Mouse (Mus musculus) kidney, adult 2 months (tissue): ENCODE results near the gene Tex45. TPM values are rescaled to one million over a fixed set of nuclear protein-coding genes. Genes with fewer than 3 reads are reported as not detected.

ENCODE experiments used
- DNase-seq: peaks from one replicate; pipeline ENCODE4 v3.0.0; 2021
- H3K27ac ChIP-seq: fragments of 200-500 bp; 2 replicates; pipeline ENCODE4 v1.5.1; 2012; ENCODE audit warnings: low read depth, low read length, control low read depth, inconsistent platforms; ENCODE audit not compliant: insufficient read depth
- H3K27me3 ChIP-seq: fragments of 200-500 bp; replicated peaks from 2 replicates; pipeline ENCODE4 v1.6.1; 2012; ENCODE audit warnings: mild to moderate bottlenecking, moderate library complexity, low read length, inconsistent platforms; ENCODE audit not compliant: control insufficient read depth, insufficient read depth
- H3K36me3 ChIP-seq: fragments of 200-500 bp; 2 replicates; pipeline ENCODE4 v1.6.1; 2012; ENCODE audit warnings: mild to moderate bottlenecking, moderate library complexity, low read length, inconsistent platforms; ENCODE audit not compliant: control insufficient read depth, insufficient read depth
- H3K4me1 ChIP-seq: fragments of 200-500 bp; 2 replicates; pipeline ENCODE4 v1.6.1; 2011; ENCODE audit warnings: low read length; ENCODE audit not compliant: control insufficient read depth, insufficient read depth
- H3K4me3 ChIP-seq: fragments of 200-500 bp; 2 replicates; pipeline ENCODE4 v1.5.1; 2011; ENCODE audit warnings: mild to moderate bottlenecking, low read depth, low read length, control low read depth; ENCODE audit not compliant: insufficient read depth
- CTCF ChIP-seq: fragments of 200-500 bp; conservative IDR thresholded peaks from 2 replicates; pipeline ENCODE4 v1.5.1; 2011; ENCODE audit warnings: low read depth, mild to moderate bottlenecking, control low read depth, low read length, moderate library complexity, mixed read lengths; ENCODE audit not compliant: insufficient read depth, insufficient read length
- POLR2A ChIP-seq: fragments of 200-500 bp; IDR thresholded peaks from one replicate; pipeline ENCODE4 v1.6.1; 2011; ENCODE audit warnings: low read depth, low read length, control low read depth
- WGBS: fragments of 180-500 bp; shearing (Covaris S2); methylation state at CpG from one replicate; pipeline ENCODE4 v1.1.7; 2018; 5-methylcytosine and 5-hydroxymethylcytosine counted together
- polyA plus RNA-seq: library from polyadenylated mRNA; depleted of rRNA; stranded (reverse); fragments of >200 nt; gene quantifications from 2 replicates; pipeline ENCODE4 v1.2.3, GENCODE M21; 2012

The Tex45 gene
- polyA plus RNA-seq, 1 experiment = 0.05 TPM

GRCm38 (mm10) chr8:3467006-3467885, 3.4 kb upstream of the Tex45 start, which contains the start of gene Pex11g:
Pex11g (minus strand) TSS chr8:3467680.
- WGBS = 5% methylated on average over 32 of the region's 32 CpGs
- H3K4me3 ChIP-seq = peak within 1 kb of the TSS; percentile 79
- H3K4me1 ChIP-seq = peaks cover 6% of the 10 kb centered on the region; the same call in 1 of the 2 replicates
- no peaks in the 10 kb centered on the region for H3K36me3 ChIP-seq
- peak within 1 kb of the TSS; percentile 85 for H3K27ac ChIP-seq
- TF ChIP-seq CTCF (no peak), POLR2A (peak; percentile 58)
- H3K27me3 ChIP-seq = no peaks in the 10 kb centered on the region
- peak; percentile 99 for DNase-seq

GRCm38 (mm10) chr8:3467886-3468545, 2.6 kb upstream of the Tex45 start:
- peaks cover 6% of the 10 kb centered on the region; the same call in 1 of the 2 replicates for H3K4me1 ChIP-seq
- peak overlapping the region; percentile 18; the same call in 1 of the 2 replicates for H3K27ac ChIP-seq
- 50% methylated on average over 9 of the region's 9 CpGs for WGBS
- H3K4me3 ChIP-seq = peak overlapping the region; percentile 79
- no peak for DNase-seq
- TF ChIP-seq POLR2A (no peak), CTCF (no peak)
- H3K27me3 ChIP-seq = no peaks in the 10 kb centered on the region
- no peaks in the 10 kb centered on the region for H3K36me3 ChIP-seq

- Histone ChIP-seq H3K4me1 (peaks cover 5% of the 10 kb centered on the region; the same call in 1 of the 2 replicates), H3K4me3 (no peak overlapping the region), H3K27me3 (no peaks in the 10 kb centered on the region), H3K27ac (no peak overlapping the region), H3K36me3 (no peaks in the 10 kb centered on the region)
- no peak for TF ChIP-seq POLR2A
- TF ChIP-seq CTCF = no peak
- DNase-seq = no peak
- 80% methylated on average over 1 of the region's 1 CpGs for WGBS
These were observed 1.8 kb upstream of the Tex45 start for GRCm38 (mm10) chr8:3468838-3469237.

GRCm38 (mm10) chr8:3475715-3476429, 5.2 kb downstream of the Tex45 start:
- Histone ChIP-seq H3K4me1 (no peaks in the 10 kb centered on the region), H3K4me3 (no peak overlapping the region), H3K27ac (no peak overlapping the region), H3K36me3 (no peaks in the 10 kb centered on the region), H3K27me3 (no peaks in the 10 kb centered on the region)
- TF ChIP-seq CTCF (no peak), POLR2A (no peak)
- WGBS = 32% methylated on average over 37 of the region's 37 CpGs
- DNase-seq = no peak

- no peaks in the 10 kb centered on the region for H3K36me3 ChIP-seq
- H3K4me1 ChIP-seq = no peaks in the 10 kb centered on the region
- no peaks in the 10 kb centered on the region for H3K27me3 ChIP-seq
- WGBS = 62% methylated on average over 4 of the region's 4 CpGs
- no peak overlapping the region for H3K4me3 ChIP-seq
- no peak for DNase-seq
- H3K27ac ChIP-seq = no peak overlapping the region
- no peak for TF ChIP-seq CTCF
- no peak for TF ChIP-seq POLR2A
These were observed 9.6 kb downstream of the Tex45 start for GRCm38 (mm10) chr8:3480221-3480785.

- DNase-seq = no peak
- Histone ChIP-seq H3K4me1 (no peaks in the 10 kb centered on the region), H3K4me3 (no peak overlapping the region), H3K27me3 (no peaks in the 10 kb centered on the region), H3K27ac (no peak overlapping the region), H3K36me3 (no peaks in the 10 kb centered on the region)
- 69% methylated on average over 5 of the region's 5 CpGs for WGBS
- TF ChIP-seq CTCF (no peak), POLR2A (no peak)
These were observed 10.9 kb downstream of the Tex45 start for GRCm38 (mm10) chr8:3481605-3482004.

- Histone ChIP-seq H3K4me3 (no peak overlapping the region), H3K27me3 (no peaks in the 10 kb centered on the region), H3K36me3 (no peaks in the 10 kb centered on the region), H3K27ac (no peak overlapping the region), H3K4me1 (no peaks in the 10 kb centered on the region)
- 89% methylated on average over 22 of the region's 22 CpGs for WGBS
- TF ChIP-seq POLR2A = no peak
- DNase-seq = no peak
These were observed 11.6 kb downstream of the Tex45 start for GRCm38 (mm10) chr8:3482240-3482740.
